Mouse (Mus musculus): ENCODE measurements around the gene Krt25. TPM values are rescaled to one million over a fixed set of nuclear protein-coding genes. Genes with fewer than 3 reads are reported as not detected.
A peak's percentile ranks its signal among the peaks of the same experiment; 100 is the strongest.

Krt25 gene
- polyA plus RNA-seq, 1 experiment from 2014 or later: not detected

DNA sequence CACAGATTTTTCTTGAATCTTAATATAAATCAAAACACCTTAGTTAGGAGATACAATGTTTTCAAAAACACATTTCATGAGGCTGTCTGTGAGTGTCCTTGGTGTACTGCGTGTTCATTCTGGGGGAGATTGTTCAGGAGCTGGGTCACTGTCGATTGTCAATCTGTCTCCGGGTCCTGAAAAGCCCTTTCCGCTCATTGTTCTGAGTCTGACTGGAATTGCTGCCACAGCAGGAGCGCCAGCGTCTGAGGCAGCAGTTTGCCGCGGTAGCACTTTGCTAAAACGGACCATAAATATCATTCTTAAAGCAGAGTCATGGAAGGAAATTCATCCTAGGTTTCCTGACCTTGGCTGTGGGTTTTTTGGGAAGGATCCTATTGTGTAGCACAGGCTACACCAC, 57.0 kb downstream of the Krt25 start:
- no peak overlapping the region for H3K4me2 ChIP-seq (ENCODE audit: low read depth, low read length)
- 36% methylated on average over 9 of the region's 9 CpGs for WGBS (ENCODE audit: insufficient replicate concordance)
- H3K27ac ChIP-seq (ENCODE audit: low read length): no peak overlapping the region
- no peaks in the 10 kb centered on the region for H3K27me3 ChIP-seq (ENCODE audit: control insufficient read depth, insufficient read depth, low read depth, low read length)
- H3K9me3 ChIP-seq (replicated peaks; ENCODE audit: control insufficient read depth, low read length): no peaks in the 10 kb centered on the region
- H3K36me3 ChIP-seq (ENCODE audit: control insufficient read depth, insufficient read depth): no peaks in the 10 kb centered on the region
- peak; percentile 19; the same call in 1 of the 2 replicates for ATAC-seq (ENCODE audit: low read depth)
- no peak overlapping the region for H3K4me3 ChIP-seq (ENCODE audit: low read depth, low read length)
- H3K9ac ChIP-seq (ENCODE audit: low read depth, low read length): no peak overlapping the region
- H3K4me1 ChIP-seq (ENCODE audit: control insufficient read depth, low read depth, low read length): no peaks in the 10 kb centered on the region

Other genes with a start within 250 kb of the Krt25 start
- 0.19 and 0.21 TPM in 2 replicates for gene Tns4, start 233.6 kb downstream of the Krt25 start, polyA plus RNA-seq (2015; fragmentation: Nextera tagmentation; extraction: Ambion mirVana)
- gene Ccr7, start 167.9 kb downstream of the Krt25 start, polyA plus RNA-seq (2015; fragmentation: Nextera tagmentation; extraction: Ambion mirVana): 0.25 and 0.32 TPM in 2 replicates
- 62.3 and 66.5 TPM in 2 replicates for gene Smarce1, start 91.9 kb downstream of the Krt25 start, polyA plus RNA-seq (2015; fragmentation: Nextera tagmentation; extraction: Ambion mirVana)
- 0.13 and 0.31 TPM in 2 replicates for gene Krt222, start 78.9 kb downstream of the Krt25 start, polyA plus RNA-seq (2015; fragmentation: Nextera tagmentation; extraction: Ambion mirVana)
- gene Krt24, start 37.7 kb downstream of the Krt25 start, polyA plus RNA-seq (2015; fragmentation: Nextera tagmentation; extraction: Ambion mirVana): not detected in 2 replicates
- not detected in 2 replicates for gene Krt26, start 15.0 kb upstream of the Krt25 start, polyA plus RNA-seq (2015; fragmentation: Nextera tagmentation; extraction: Ambion mirVana)
- not detected in 2 replicates for gene Krt27, start 28.2 kb upstream of the Krt25 start, polyA plus RNA-seq (2015; fragmentation: Nextera tagmentation; extraction: Ambion mirVana)
- gene Krt28, start 52.0 kb upstream of the Krt25 start, polyA plus RNA-seq (2015; fragmentation: Nextera tagmentation; extraction: Ambion mirVana): 0.06 TPM in 1 of 2 replicates, not detected in the other
- 2.9 and 3.0 TPM in 2 replicates for gene Krt10, start 66.4 kb upstream of the Krt25 start, polyA plus RNA-seq (2015; fragmentation: Nextera tagmentation; extraction: Ambion mirVana)
- 0.05 TPM in 1 of 2 replicates, not detected in the other for gene Krt12, start 99.3 kb upstream of the Krt25 start, polyA plus RNA-seq (2015; fragmentation: Nextera tagmentation; extraction: Ambion mirVana)
- gene Krt20, start 115.2 kb upstream of the Krt25 start, polyA plus RNA-seq (2015; fragmentation: Nextera tagmentation; extraction: Ambion mirVana): 33.8 and 34.8 TPM in 2 replicates
- 1.4 and 1.5 TPM in 2 replicates for gene Krt23, start 170.2 kb upstream of the Krt25 start, polyA plus RNA-seq (2015; fragmentation: Nextera tagmentation; extraction: Ambion mirVana)
- not detected in 2 replicates for gene Krt39, start 198.4 kb upstream of the Krt25 start, polyA plus RNA-seq (2015; fragmentation: Nextera tagmentation; extraction: Ambion mirVana)
- gene Krt40, start 220.2 kb upstream of the Krt25 start, polyA plus RNA-seq (2015; fragmentation: Nextera tagmentation; extraction: Ambion mirVana): not detected in 2 replicates
- not detected in 2 replicates for gene Krtap3-3, start 227.9 kb upstream of the Krt25 start, polyA plus RNA-seq (2015; fragmentation: Nextera tagmentation; extraction: Ambion mirVana)
- gene Krtap3-2, start 233.9 kb upstream of the Krt25 start, polyA plus RNA-seq (2015; fragmentation: Nextera tagmentation; extraction: Ambion mirVana): not detected in 2 replicates
- not detected in 2 replicates for gene Gm11939, start 236.5 kb upstream of the Krt25 start, polyA plus RNA-seq (2015; fragmentation: Nextera tagmentation; extraction: Ambion mirVana)
- not detected in 2 replicates for gene Krtap3-1, start 243.7 kb upstream of the Krt25 start, polyA plus RNA-seq (2015; fragmentation: Nextera tagmentation; extraction: Ambion mirVana)